Mouse (Mus musculus) lung, postnatal 14 days (tissue): Measurements from ENCODE around the gene Wdr61.

Experiments used
- DNase-seq: peaks from one replicate; pipeline ENCODE4 v3.0.0; 2021

Gene Wdr61

GRCm38 (mm10) chr9:54673887-54674286 is 60.4 kb downstream of the Wdr61 start:
- DNase-seq, result peak; percentile 60

GRCm38 (mm10) chr9:54671962-54672361 is 62.4 kb downstream of the Wdr61 start:
- no peak for DNase-seq

- DNase-seq, result no peak
These were observed 65.9 kb downstream of the Wdr61 start for GRCm38 (mm10) chr9:54668455-54668854.

- no peak for DNase-seq
These were observed 68.2 kb downstream of the Wdr61 start for GRCm38 (mm10) chr9:54666116-54666515.
